Mouse (Mus musculus): ENCODE data around the gene Prss53.
"Not testable (repeated sequence)": the region's sequence is repeated elsewhere in the genome, so short reads cannot be mapped to it uniquely, and the experiment has no call there.

Gene Prss53

DNA sequence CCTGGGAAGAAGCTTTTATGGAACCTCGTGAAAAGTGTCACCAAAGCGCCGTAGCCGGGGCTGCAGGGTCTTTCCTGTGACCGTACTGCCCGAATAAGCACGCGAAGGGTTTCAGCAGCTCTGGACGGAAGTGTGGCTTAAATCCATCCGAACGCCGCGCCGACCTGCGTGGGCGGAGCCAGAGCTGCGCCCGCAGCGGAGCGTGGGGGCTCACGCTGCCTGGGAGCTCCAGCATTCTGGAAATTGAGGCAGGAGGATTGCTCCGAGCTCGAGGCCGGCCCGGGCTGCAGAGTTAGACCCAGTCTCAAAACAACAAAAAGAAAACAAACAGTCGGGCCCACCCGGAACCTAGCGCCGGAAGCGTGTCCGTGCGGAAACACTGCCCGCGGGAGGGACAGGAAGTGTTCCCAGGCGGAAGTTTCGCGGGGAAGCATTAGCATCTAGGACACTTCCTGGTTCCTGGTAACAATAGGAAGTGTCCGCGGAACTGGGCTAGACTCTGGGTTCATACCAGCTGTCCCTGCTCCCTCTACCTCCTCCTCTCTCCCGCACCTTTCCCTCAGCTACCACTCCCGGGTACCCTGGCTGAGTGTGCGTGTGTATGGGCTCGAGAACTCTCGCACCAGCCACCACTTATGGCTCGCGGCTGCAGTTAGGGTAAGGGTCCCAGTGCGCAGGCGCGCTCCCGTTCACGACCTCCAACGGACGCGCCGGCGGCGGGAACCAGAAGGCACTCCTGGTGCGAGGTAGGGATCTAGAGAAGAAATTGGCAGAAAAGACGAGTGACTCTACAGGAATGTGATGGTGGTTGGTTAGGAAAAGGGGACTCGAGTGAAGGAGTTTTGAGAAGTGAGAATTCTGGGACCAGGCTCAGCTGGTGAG, 14.1 kb downstream of the Prss53 start, which contains the start of gene Zfp668:
Gene Zfp668, minus strand, starts transcription at position 362 of the 882 bp plus-strand sequence.
- DNase-seq (ENCODE audit: extremely low read depth, insufficient read length, low spot score), result peak; percentile 93

GRCm38 (mm10) chr7:127876041-127876466, 14.7 kb downstream of the Prss53 start, which contains the start of gene Zfp646:
Gene Zfp646, plus strand, starts transcription at chr7:127876221.
- DNase-seq (ENCODE audit: extremely low read depth, insufficient read length, low spot score), result peak; percentile 92

GRCm38 (mm10) chr7:127875627-127876001, 15.2 kb downstream of the Prss53 start:
- peak; percentile 92 for DNase-seq (ENCODE audit: extremely low read depth, insufficient read length, low spot score)

DNA sequence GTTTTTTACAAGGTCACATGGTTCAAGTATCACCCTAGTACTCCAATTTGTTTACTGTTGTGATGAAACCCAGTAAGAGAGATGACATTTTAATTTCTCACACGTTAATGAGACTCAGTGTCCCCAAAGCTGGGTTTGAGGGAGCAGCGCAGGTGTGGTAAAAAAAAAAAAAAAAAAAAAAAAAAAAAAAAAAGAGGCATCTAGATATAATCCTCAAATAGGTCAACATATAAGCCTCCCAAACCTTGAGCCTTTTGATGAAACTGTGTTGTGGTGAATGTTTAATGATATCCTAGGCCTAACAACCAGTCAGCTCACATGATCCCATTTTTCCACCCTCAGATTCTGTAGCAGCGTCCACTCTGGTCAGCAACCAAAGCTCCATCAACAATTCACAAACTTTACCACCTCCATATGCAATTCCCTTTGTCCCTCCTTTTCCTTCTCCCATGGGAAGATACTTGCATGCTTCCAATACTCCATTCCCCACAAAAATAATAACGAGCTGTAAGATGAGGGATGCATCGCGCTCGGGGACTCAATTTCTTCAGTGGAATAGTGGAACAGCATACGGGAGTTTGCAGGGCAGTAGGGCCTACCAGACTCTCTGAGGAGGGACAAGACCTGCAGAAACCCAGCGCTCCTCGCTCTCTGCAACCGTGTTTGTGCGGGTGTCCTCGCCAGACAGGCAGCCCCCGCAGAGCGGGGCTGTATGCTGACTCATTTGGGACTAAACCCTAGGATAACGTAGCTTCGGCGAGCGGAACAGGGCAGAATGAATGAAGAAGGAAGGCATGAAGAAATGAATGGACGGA, 15.8 kb downstream of the Prss53 start:
- DNase-seq (ENCODE audit: extremely low read depth, insufficient read length, low spot score), result no peak

DNA sequence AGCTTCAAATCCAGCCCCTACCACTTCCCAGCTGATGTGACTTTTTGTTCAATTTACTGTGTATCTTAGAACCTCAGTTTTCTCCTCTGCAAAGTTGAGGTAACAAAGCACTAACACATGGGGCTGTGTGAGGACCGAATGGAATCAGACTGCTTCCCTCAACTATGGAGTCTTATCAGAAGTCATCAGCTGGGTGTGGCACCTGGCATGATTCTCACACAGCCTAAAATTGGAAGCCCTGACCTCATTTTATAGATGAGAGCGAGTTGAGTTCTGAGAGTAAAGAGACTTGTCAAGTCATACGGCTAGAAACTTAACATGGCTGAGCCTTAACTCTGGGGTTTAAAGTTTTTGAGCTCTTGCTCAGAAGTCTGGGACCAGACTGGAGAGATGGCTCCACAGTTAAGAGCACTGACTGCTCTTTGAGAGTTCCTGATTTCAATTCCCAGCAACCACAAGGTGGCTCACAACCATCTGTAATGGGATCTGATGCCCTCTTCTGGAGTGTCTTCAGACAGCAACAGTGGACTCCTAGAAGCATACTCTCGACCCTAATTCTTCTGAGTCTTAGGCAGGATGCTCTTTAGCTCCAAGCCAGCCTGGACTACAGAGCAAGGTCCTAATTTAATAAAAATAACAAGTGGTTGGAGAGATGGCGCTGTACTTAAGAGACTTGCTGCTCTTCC, 20.5 kb downstream of the Prss53 start:
- DNase-seq (ENCODE audit: extremely low read depth, insufficient read length, low spot score), result no peak

DNA sequence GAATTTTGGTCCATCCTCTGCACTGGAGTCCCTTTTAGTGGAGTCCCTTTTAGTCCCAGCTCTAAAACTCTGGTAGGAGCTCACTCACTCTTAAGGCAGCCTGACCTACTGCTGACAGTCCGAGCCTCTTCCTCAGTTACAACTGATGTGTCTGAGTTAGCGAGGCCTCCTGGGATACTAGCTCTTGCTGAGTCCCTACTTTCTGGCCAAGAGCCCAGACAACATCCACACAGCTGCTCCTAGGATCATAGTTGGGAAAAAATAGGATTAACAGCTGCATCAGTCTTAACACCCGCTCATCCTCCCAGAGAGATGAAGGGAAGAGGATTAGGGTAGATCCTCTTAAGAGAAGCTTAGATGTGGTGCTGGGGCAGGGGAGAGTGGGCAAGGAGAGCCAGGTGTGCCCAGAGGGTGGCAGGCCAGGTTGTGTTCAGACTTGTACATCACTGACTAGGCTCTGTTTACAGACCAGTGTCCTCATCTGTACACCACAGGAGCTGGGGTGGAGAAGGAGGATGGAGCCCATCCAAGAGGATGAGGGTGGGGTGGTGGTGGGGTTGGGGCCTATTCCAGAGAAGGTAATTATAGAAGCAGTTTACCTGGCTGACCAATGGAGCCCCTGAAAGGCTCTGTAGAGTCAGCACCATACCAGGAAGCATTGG, 21.5 kb downstream of the Prss53 start:
- no peak for DNase-seq (ENCODE audit: extremely low read depth, insufficient read length, low spot score)

- DNase-seq (ENCODE audit: extremely low read depth, insufficient read length, low spot score), result no peak
Observed at GRCm38 (mm10) chr7:127867641-127868040, 23.1 kb downstream of the Prss53 start.

GRCm38 (mm10) chr7:127866434-127866833, 24.3 kb downstream of the Prss53 start:
- DNase-seq (ENCODE audit: extremely low read depth, insufficient read length, low spot score), result no peak

GRCm38 (mm10) chr7:127858258-127858657, 32.5 kb downstream of the Prss53 start:
- DNase-seq (ENCODE audit: extremely low read depth, insufficient read length, low spot score), result no peak

DNA sequence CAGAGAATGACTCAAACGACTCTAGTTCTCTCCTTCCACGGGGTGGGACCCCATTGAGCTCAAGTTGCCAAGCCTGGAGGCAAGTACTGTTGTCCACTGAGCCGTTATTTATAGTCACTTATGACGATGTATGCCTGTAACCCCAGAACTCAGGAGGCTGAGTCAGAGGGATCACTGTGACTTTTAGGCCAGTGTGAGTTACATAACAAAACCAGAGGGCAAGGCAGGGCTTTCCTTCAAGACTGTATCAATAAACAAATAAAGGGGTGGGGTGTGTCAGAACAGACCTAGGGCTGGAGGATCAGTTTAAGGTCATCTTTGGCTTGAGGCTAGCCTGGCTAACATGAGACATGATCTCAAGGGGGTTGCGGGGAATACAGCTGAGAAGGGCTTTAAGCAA, 39.9 kb downstream of the Prss53 start:
- peak; percentile 49 for DNase-seq (ENCODE audit: extremely low read depth, insufficient read length, low spot score)

DNA sequence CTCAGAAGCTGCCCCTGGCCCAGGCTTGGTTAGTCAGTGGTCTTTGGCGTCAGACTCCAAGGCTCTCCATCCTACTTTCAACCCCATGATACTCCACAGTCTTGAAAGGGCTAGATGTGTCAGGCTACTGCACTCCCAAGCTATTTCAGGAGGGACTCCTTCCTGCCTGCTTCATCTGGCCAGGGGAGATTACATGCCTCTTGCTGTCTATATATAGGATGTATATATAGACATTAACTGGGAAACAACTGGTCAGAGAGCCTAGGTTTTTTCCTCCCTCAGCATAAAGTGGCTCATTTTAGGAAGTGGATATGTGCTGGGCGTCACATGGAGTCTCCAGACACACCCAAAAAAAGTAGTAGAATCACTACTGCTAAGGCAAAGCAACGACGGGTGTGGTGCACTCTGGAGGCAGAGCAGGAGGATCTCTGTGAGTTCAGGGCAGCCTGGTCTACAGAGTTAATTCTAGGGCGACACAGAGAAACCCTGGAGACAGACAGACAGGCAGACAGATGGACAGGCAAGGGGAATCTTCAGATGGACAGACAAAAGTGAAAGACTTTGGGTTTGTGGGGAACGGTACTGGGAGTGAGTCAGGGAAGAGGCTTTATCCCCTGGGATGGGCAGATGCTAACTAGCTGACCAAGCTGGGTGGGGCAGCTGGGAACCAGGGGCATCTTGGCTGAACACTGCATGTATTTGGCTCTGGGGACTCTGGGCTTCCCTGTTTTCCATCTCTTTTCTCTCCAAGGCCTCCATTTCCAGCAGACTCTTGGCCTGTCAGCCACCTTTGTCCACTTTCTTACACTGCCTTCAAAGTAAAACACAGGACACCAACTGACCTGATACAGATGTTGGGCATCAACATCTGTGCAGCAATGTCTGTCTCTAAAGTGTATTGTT, 40.5 kb downstream of the Prss53 start:
- peak; percentile 45 for DNase-seq (ENCODE audit: extremely low read depth, insufficient read length, low spot score)

DNA sequence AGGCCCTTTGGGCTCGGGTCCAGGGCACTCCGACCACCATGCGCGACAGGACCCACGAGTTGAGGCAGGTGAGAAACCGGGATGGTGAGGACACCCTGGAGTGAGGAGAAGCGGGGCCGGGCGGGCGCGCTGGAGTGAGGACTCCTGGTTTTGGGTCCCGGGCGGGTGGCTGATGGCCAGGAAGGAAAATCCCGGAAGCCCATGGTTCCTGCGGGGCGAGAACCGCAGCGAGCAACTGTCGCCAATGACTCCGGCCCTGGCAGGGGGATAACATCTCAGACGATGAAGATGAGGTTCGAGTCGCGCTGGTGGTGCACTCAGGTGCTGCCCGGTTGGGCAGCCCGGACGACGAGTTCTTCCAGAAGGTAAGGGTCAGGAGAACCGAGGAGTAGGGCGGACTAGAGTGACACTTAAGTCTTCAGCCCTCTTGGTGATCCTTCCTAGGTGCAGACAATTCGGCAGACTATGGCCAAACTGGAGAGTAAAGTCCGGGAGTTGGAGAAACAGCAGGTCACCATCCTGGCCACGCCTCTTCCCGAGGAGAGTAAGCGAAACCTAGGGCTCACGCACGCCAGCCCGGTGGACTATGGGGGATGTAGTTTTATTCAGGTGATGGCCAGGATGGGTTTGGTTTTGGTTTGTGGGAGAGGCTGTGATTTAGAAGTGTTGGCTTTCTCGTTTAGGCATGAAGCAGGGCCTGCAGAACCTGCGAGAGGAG, 48.6 kb downstream of the Prss53 start:
- DNase-seq (ENCODE audit: extremely low read depth, insufficient read length, low spot score), result peak; percentile 66

GRCm38 (mm10) chr7:127841340-127842000, 49.3 kb downstream of the Prss53 start:
- peak; percentile 94 for DNase-seq (ENCODE audit: extremely low read depth, insufficient read length, low spot score)

DNA sequence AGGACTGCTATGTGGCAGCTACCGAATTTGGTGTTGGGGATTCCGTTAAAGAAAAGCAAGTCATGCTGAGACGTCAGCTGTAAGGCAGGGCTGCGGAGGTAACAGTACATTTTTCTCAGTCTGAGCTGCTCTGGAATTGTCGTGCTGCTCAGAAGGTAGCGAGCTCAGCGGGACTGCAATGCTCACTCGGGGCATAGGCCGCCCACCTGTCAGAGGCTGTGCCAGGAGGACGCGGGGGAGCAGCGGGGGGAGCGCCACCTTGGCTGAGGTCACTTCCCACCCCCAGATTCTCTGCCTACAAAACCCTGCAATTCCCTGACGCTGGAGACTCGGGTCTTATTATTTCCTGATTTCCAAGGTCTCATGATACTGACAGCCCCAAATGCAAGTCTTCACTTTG, 49.9 kb downstream of the Prss53 start:
- DNase-seq (ENCODE audit: extremely low read depth, insufficient read length, low spot score), result no peak

- not testable (repeated sequence) for DNase-seq (ENCODE audit: extremely low read depth, insufficient read length, low spot score)
Observed at GRCm38 (mm10) chr7:127840031-127840430, 50.7 kb downstream of the Prss53 start.

DNA sequence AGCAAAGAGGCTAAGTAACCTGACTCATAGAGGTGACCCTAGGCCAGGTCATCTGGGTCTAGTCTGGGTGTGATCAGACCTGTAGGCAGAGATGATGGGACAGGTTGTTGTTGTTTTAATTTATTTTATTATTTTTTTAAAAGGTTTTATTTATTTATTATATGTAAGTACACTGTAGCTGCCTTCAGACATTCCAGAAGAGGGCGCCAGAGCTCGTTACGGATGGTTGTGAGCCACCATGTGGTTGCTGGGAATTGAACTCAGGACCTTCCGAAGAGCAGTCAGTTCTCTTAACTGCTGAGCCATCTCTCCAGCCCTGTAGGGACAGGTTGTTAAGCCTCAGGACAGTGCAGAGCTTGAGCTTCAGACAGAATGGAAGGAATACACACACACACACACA, 52.9 kb downstream of the Prss53 start:
- not testable (repeated sequence) for DNase-seq (ENCODE audit: extremely low read depth, insufficient read length, low spot score)

GRCm38 (mm10) chr7:127837473-127837872, 53.3 kb downstream of the Prss53 start:
- DNase-seq (ENCODE audit: extremely low read depth, insufficient read length, low spot score), result no peak
